Mouse (Mus musculus): ENCODE data around the gene Extl1.
A peak's percentile ranks its signal among the peaks of the same experiment; 100 is the strongest.

The Extl1 gene

GRCm38 (mm10) chr4:134388397-134388796 lies 4.7 kb upstream of the Extl1 start:
- peak; percentile 86 for DNase-seq (ENCODE audit: low read depth)

GRCm38 (mm10) chr4:134387268-134387667 lies 3.6 kb upstream of the Extl1 start:
- peak; percentile 70 for DNase-seq (ENCODE audit: low read depth)

GRCm38 (mm10) chr4:134379510-134379909 lies 4.1 kb downstream of the Extl1 start:
- no peak for DNase-seq (ENCODE audit: low read depth)

- no peak for DNase-seq (ENCODE audit: low read depth)
These were observed 5.5 kb downstream of the Extl1 start for GRCm38 (mm10) chr4:134378089-134378615.

GRCm38 (mm10) chr4:134374306-134374705 lies 9.3 kb downstream of the Extl1 start:
- no peak for DNase-seq (ENCODE audit: low read depth)

- no peak for DNase-seq (ENCODE audit: low read depth)
These were observed 10.4 kb downstream of the Extl1 start for GRCm38 (mm10) chr4:134373295-134373694.

GRCm38 (mm10) chr4:134372294-134372747 lies 11.3 kb downstream of the Extl1 start:
- DNase-seq (ENCODE audit: low read depth) = peak; percentile 72

- DNase-seq (ENCODE audit: low read depth) = peak; percentile 42
These were observed 12.3 kb downstream of the Extl1 start for GRCm38 (mm10) chr4:134371316-134371855.

GRCm38 (mm10) chr4:134370649-134371221 lies 12.9 kb downstream of the Extl1 start:
- peak; percentile 47 for DNase-seq (ENCODE audit: low read depth)

GRCm38 (mm10) chr4:134365280-134365679 lies 18.4 kb downstream of the Extl1 start:
- peak; percentile 45 for DNase-seq (ENCODE audit: low read depth)

- peak; percentile 85 for DNase-seq (ENCODE audit: low read depth)
These were observed 21.1 kb downstream of the Extl1 start for GRCm38 (mm10) chr4:134362586-134362985.

GRCm38 (mm10) chr4:134362124-134362523 lies 21.5 kb downstream of the Extl1 start:
- no peak for DNase-seq (ENCODE audit: low read depth)

- DNase-seq (ENCODE audit: low read depth) = peak; percentile 87
These were observed 22.4 kb downstream of the Extl1 start for GRCm38 (mm10) chr4:134361215-134361614.

GRCm38 (mm10) chr4:134359649-134360048 lies 24.0 kb downstream of the Extl1 start:
- no peak for DNase-seq (ENCODE audit: low read depth)

- DNase-seq (ENCODE audit: low read depth) = no peak
These were observed 26.2 kb downstream of the Extl1 start for GRCm38 (mm10) chr4:134357461-134357771.

- DNase-seq (ENCODE audit: low read depth) = peak; percentile 88
These were observed 26.8 kb downstream of the Extl1 start for GRCm38 (mm10) chr4:134356591-134357460.

GRCm38 (mm10) chr4:134355841-134356452 lies 27.7 kb downstream of the Extl1 start:
- DNase-seq (ENCODE audit: low read depth) = no peak

GRCm38 (mm10) chr4:134353527-134354409 lies 29.9 kb downstream of the Extl1 start:
- no peak for DNase-seq (ENCODE audit: low read depth)

GRCm38 (mm10) chr4:134352929-134353328 lies 30.7 kb downstream of the Extl1 start:
- DNase-seq (ENCODE audit: low read depth) = no peak

GRCm38 (mm10) chr4:134352261-134352707 lies 31.4 kb downstream of the Extl1 start:
- no peak for DNase-seq (ENCODE audit: low read depth)
